Mouse (Mus musculus): ENCODE results near the gene Dnajc10. TPM values are rescaled to one million over a fixed set of nuclear protein-coding genes. Genes with fewer than 3 reads are reported as not detected.

Dnajc10 gene
- 29.5 and 31.0 TPM in 2 replicates for polyA plus RNA-seq (2012; ENCODE audit: low replicate concordance)

GRCm38 (mm10) chr2:80315242-80316161 is at the start of gene Dnajc10:
Gene Dnajc10 (plus strand): TSS chr2:80315466.

GRCm38 (mm10) chr2:80292172-80292571 is 23.1 kb upstream of the Dnajc10 start, which contains the start of gene Prdx6b:
Gene Prdx6b (plus strand): TSS chr2:80292472.

Other genes starting within 250 kb of the Dnajc10 start
- gene Pde1a, start 186.0 kb upstream of the Dnajc10 start, polyA plus RNA-seq (2012; ENCODE audit: low replicate concordance) = not detected in 2 replicates
- not detected in 2 replicates for gene Prdx6b, start 23.0 kb upstream of the Dnajc10 start, polyA plus RNA-seq (2012; ENCODE audit: low replicate concordance)
- 0.35 and 3.5 TPM in 2 replicates for gene Frzb, start 132.2 kb downstream of the Dnajc10 start, polyA plus RNA-seq (2012; ENCODE audit: low replicate concordance)

Measured in leukemia stem cell, adult 10-12 weeks (primary cell).